Mouse (Mus musculus) liver, postnatal 0 days (tissue): ENCODE measurements around the gene AI464131.

Source experiments
- CTCF ChIP-seq: sonication (generic); IDR thresholded peaks from 2 replicates; pipeline ENCODE4 v1.5.1; 2016; ENCODE audit warnings: antibody characterized with exemption, low read depth
- EP300 ChIP-seq: IDR thresholded peaks from 2 replicates; pipeline ENCODE4 v1.6.1; 2016; ENCODE audit warnings: antibody characterized with exemption, low read depth, mild to moderate bottlenecking

GRCm38 (mm10) chr4:41518349-41518748 is 15.5 kb upstream of the AI464131 start:
- TF ChIP-seq CTCF (no peak), EP300 (no peak)
